Mouse (Mus musculus) heart, adult 2 months (tissue): ENCODE measurements around the gene Fgd4.

Experiments used
- CTCF ChIP-seq: fragments of 200-600 bp; IDR thresholded peaks from 2 replicates; pipeline ENCODE4 v1.8.1; 2022; ENCODE audit warnings: antibody characterized with exemption, mild to moderate bottlenecking, moderate library complexity
- EP300 ChIP-seq: fragments of 200-500 bp; IDR thresholded peaks from 2 replicates; pipeline ENCODE4 v1.6.1; 2011; ENCODE audit warnings: low read depth, low read length, control low read depth; ENCODE audit not compliant: insufficient read depth
- POLR2A ChIP-seq: fragments of 200-500 bp; IDR thresholded peaks from 2 replicates; pipeline ENCODE4 v1.6.1; 2011; ENCODE audit warnings: mild to moderate bottlenecking, low read depth, low read length, control low read depth; ENCODE audit not compliant: insufficient read depth

DNA sequence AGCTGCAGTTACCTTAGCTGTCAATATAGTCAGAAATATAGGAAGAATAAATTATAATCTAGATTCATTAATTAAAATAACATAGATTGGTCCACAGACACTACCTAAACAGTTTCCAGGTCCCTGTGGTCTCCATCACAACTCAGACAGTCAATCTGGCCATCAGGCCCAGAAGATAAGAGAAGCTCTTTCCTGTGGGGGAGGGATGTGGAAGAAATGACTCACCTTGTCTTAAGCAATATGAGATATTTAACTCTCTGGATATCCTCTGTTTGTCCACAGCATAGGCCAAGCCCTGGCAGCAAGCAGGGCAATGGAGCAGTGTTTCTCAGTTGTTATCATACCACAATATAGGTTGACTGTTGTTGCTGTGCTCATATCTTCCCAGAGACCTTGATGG lies 33.4 kb upstream of the Fgd4 start:
- TF ChIP-seq POLR2A, result no peak
- no peak for TF ChIP-seq CTCF
- TF ChIP-seq EP300, result no peak
